Mouse (Mus musculus) urinary bladder, adult 2 months (tissue): ENCODE data around the gene Scarb1. TPM values are rescaled to one million over a fixed set of nuclear protein-coding genes. Genes with fewer than 3 reads are reported as not detected.
"Not testable (repeated sequence)": the region's sequence is repeated elsewhere in the genome, so short reads cannot be mapped to it uniquely, and the experiment has no call there.

ENCODE experiments used
- DNase-seq: peaks from one replicate; pipeline ENCODE4 v3.0.0; 2022; ENCODE audit warnings: low spot score
- polyA plus RNA-seq: library from polyadenylated mRNA; depleted of rRNA; stranded (reverse); fragments of >200 nt; gene quantifications from 2 replicates; pipeline ENCODE4 v1.2.3, GENCODE M21; 2012; rRNA removed

Gene Scarb1
- 75.6 and 92.2 TPM in 2 replicates for polyA plus RNA-seq

- DNase-seq: peak; percentile 85
Measured at GRCm38 (mm10) chr5:125340547-125341262, at the start of gene Scarb1. TSS of gene Scarb1 (minus strand) at chr5:125341094.

GRCm38 (mm10) chr5:125389579-125390441 lies 48.9 kb upstream of the Scarb1 start, which contains the start of gene Ubc:
TSS of gene Ubc (minus strand) at chr5:125390202.
- DNase-seq: peak; percentile 94

GRCm38 (mm10) chr5:125389131-125389578 lies 48.3 kb upstream of the Scarb1 start, which contains the start of gene Gm10382:
TSS of gene Gm10382 (plus strand) at chr5:125389322.
- peak; percentile 71 for DNase-seq

- DNase-seq: no peak
Measured at GRCm38 (mm10) chr5:125388358-125389092, 47.6 kb upstream of the Scarb1 start.

GRCm38 (mm10) chr5:125387295-125387694 lies 46.4 kb upstream of the Scarb1 start:
- not testable (repeated sequence) for DNase-seq

GRCm38 (mm10) chr5:125385215-125385940 lies 44.5 kb upstream of the Scarb1 start:
- no peak for DNase-seq

- no peak for DNase-seq
Measured at GRCm38 (mm10) chr5:125384512-125385214, 43.8 kb upstream of the Scarb1 start.

- DNase-seq: no peak
Measured at GRCm38 (mm10) chr5:125383637-125384420, 42.9 kb upstream of the Scarb1 start.

- DNase-seq: no peak
Measured at GRCm38 (mm10) chr5:125382673-125383558, 42.0 kb upstream of the Scarb1 start.

GRCm38 (mm10) chr5:125381954-125382672 lies 41.2 kb upstream of the Scarb1 start:
- DNase-seq: no peak

GRCm38 (mm10) chr5:125378919-125379318 lies 38.0 kb upstream of the Scarb1 start:
- DNase-seq: no peak

GRCm38 (mm10) chr5:125377214-125377613 lies 36.3 kb upstream of the Scarb1 start:
- DNase-seq: no peak

GRCm38 (mm10) chr5:125375871-125376270 lies 35.0 kb upstream of the Scarb1 start:
- no peak for DNase-seq

- no peak for DNase-seq
Measured at GRCm38 (mm10) chr5:125372027-125372426, 31.1 kb upstream of the Scarb1 start.

- DNase-seq: no peak
Measured at GRCm38 (mm10) chr5:125370950-125371693, 30.2 kb upstream of the Scarb1 start.

- DNase-seq: no peak
Measured at GRCm38 (mm10) chr5:125368568-125368967, 27.7 kb upstream of the Scarb1 start.

- DNase-seq: no peak
Measured at GRCm38 (mm10) chr5:125368156-125368555, 27.3 kb upstream of the Scarb1 start.
